Mouse (Mus musculus) heart, embryonic 13.5 days (tissue): ENCODE measurements around the gene Bub1. TPM values are rescaled to one million over a fixed set of nuclear protein-coding genes. Genes with fewer than 3 reads are reported as not detected.

Experiments
- ATAC-seq: fragments of 200-750 bp; cut with Nextera tagmentation; 2 replicates; pipeline ENCODE4 v1.8.0; 2017; ENCODE audit warnings: moderate TSS enrichment; ENCODE audit not compliant: insufficient number of reproducible peaks, low FRiP score, low TSS enrichment; ENCODE audit errors: extremely low read depth
- H3K27ac ChIP-seq: fragments of 300-500 bp; sonication (generic); replicated peaks from 2 replicates; pipeline ENCODE4 v1.5.1; 2015; ENCODE audit warnings: moderate library complexity, mild to moderate bottlenecking, inconsistent platforms
- H3K27me3 ChIP-seq: fragments of 300-500 bp; sonication (generic); replicated peaks from 2 replicates; pipeline ENCODE4 v1.6.1; 2015; ENCODE audit warnings: mild to moderate bottlenecking, inconsistent platforms
- H3K36me3 ChIP-seq: fragments of 300-500 bp; sonication (generic); 2 replicates; pipeline ENCODE4 v1.6.1; 2015; ENCODE audit warnings: mild to moderate bottlenecking, inconsistent platforms
- H3K4me1 ChIP-seq: fragments of 300-500 bp; sonication (generic); 2 replicates; pipeline ENCODE4 v1.6.1; 2015; ENCODE audit warnings: inconsistent platforms
- H3K4me2 ChIP-seq: fragments of 300-500 bp; sonication (generic); 2 replicates; pipeline ENCODE4 v1.6.1; 2015; ENCODE audit warnings: inconsistent platforms, mild to moderate bottlenecking, moderate library complexity
- H3K4me3 ChIP-seq: fragments of 300-500 bp; sonication (generic); 2 replicates; pipeline ENCODE4 v1.5.1; 2015; ENCODE audit warnings: moderate library complexity, mild to moderate bottlenecking, inconsistent platforms
- H3K9ac ChIP-seq: fragments of 300-500 bp; sonication (generic); 2 replicates; pipeline ENCODE4 v1.6.1; 2015; ENCODE audit warnings: inconsistent platforms, mild to moderate bottlenecking, moderate library complexity
- H3K9me3 ChIP-seq: fragments of 300-500 bp; sonication (generic); 2 replicates; pipeline ENCODE4 v1.6.1; 2016; ENCODE audit warnings: inconsistent platforms
- WGBS: fragments of 180-500 bp; shearing (Covaris S2); methylation state at CpG from one replicate; pipeline ENCODE4 v1.1.7; 2015; ENCODE audit warnings: mixed read lengths; 5-methylcytosine and 5-hydroxymethylcytosine counted together
- polyA plus RNA-seq: library from polyadenylated mRNA; unstranded; fragments of >200 nt; fragmentation: Nextera tagmentation; extraction: Ambion mirVana; gene quantifications from 2 replicates; pipeline ENCODE4 v1.2.1, GENCODE M21; 2015

The Bub1 gene
- 40.6 and 43.4 TPM in 2 replicates for polyA plus RNA-seq

DNA sequence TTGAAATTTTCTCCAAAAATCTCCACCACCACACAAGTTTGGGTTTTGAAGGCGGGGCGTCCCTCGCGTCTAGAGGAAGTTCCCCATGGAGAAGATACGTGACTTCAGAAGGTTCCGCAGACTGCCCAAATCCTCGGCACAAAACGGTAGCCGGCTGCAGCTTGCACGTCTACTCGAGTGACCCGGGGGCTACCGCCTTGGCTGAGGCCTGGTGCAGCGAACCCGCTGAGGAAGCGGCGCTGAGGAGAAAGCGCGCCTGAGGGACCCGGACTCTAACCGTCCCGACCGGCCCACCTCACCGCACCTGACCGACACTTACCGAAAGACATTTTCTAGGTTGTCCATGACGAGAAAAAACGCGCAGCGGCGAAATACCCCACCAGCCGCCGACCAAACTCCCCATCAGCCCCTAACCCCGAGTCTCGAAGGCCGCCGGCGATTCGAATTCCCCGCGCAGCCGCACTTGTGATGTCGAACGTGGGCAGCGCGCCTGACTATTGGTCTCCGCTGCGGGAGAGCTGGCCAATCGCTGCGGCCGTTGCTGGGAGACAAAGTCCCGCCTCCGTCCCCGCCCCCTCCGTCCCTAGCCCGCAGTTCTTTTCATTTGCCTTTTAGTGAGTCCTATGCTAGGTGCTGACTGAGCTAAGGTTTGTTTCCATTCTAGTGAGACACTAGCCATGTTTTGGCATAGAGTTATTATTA is at the start of gene Bub1:
Gene Bub1, minus strand, starts transcription at position 465 of the 702 bp plus-strand sequence.
- Histone ChIP-seq H3K4me3 (peak within 1 kb of the TSS; percentile 87), H3K9ac (peak within 1 kb of the TSS; percentile 86), H3K36me3 (peaks cover 13% of the 10 kb centered on the region), H3K4me2 (peak within 1 kb of the TSS; percentile 89), H3K4me1 (peaks cover 15% of the 10 kb centered on the region), H3K27me3 (peaks cover 23% of the 10 kb centered on the region), H3K27ac (0 out of 2 replicates have a peak within 1 kb of the TSS, but pooled peaks have one; percentile 15), H3K9me3 (no peaks in the 10 kb centered on the region)
- ATAC-seq: peak; percentile 87
- WGBS: under 1% methylated on average over 56 of the region's 56 CpGs

DNA sequence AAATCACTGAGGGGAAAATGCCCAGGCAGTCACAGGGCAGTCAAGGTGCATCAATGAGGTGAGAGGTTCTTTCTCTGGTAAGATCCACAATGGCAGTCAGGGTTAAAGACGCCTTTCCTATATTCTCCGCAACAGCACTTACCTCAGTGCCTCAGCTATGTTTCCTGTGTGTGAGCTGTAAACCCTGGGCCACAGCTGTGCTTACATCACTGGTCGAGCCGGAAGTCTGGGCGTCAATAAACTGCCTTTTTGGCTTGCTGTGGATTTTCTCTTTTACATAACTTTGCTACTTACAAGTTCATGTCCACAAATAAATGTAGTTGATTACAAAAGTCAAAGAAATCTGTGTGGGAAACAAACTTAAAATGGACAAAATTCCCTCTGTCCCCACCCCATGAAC is 49.4 kb upstream of the Bub1 start:
- H3K9ac ChIP-seq: no peak overlapping the region
- no peak overlapping the region for H3K4me2 ChIP-seq
- H3K27me3 ChIP-seq: peaks cover 24% of the 10 kb centered on the region
- H3K27ac ChIP-seq: no peak overlapping the region
- WGBS: 68% methylated on average over 5 of the region's 5 CpGs
- no peaks in the 10 kb centered on the region for H3K9me3 ChIP-seq
- no peak for ATAC-seq
- no peak overlapping the region for H3K4me3 ChIP-seq
- H3K4me1 ChIP-seq: no peaks in the 10 kb centered on the region
- no peaks in the 10 kb centered on the region for H3K36me3 ChIP-seq

DNA sequence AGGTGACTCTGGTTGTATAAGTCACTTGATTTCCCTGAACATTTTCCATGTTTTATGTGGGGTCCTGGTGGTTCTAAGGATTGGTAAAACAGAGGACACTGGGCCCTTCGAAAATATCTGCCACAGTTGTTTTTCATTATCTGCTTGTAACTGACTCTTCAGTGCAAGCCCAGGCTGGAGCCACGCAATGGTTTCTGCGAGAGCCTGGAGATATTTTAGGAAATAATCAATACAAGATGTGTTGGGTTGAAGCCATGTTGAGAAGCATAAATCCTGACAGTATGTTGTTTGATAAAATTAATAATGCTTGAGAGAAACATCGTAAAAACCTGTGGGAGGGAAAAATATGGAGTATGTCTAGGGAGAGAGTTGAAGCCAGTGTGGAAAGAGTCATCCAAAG is 32.7 kb upstream of the Bub1 start:
- Histone ChIP-seq H3K4me1 (no peaks in the 10 kb centered on the region), H3K36me3 (no peaks in the 10 kb centered on the region), H3K27ac (no peak overlapping the region), H3K4me3 (no peak overlapping the region), H3K4me2 (no peak overlapping the region), H3K9ac (no peak overlapping the region), H3K27me3 (peaks cover 10% of the 10 kb centered on the region), H3K9me3 (no peaks in the 10 kb centered on the region)
- 65% methylated on average over 4 of the region's 4 CpGs for WGBS
- ATAC-seq: no peak

DNA sequence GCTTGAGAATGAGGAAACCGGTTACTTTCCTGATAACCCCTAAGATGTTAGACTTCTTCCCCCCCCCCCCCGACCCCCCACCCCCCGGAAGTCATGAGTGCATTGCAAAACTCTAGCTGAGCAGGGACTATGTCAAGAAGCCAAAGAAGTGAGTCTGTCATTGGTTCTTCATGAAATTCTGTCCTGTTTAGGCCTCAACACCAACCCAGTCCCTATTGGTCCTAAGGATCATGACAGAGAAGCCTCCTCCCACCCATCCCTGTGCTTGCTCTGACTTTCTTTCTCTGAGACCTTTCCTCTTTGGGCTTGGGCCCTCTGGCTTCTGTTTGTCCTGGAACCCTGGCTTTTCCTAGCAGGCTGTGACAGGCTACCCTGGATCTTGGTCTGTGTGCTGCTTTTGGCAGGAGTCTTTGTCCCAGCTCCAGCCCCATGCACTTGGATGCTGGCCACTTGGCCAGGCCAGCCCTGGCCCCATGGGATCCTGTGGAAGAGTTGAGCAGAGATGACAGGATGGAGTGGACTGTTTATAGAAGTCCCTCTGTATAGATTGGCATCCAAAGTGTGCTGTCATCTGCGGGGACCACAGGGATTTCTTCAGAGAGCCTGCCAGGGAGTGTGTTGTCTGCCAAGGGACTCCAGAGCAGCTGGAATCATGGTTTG is 22.8 kb upstream of the Bub1 start:
- no peak overlapping the region for H3K4me2 ChIP-seq
- peaks cover 9% of the 10 kb centered on the region for H3K27me3 ChIP-seq
- ATAC-seq: peak; percentile 82; the same call in 1 of the 2 replicates
- peaks cover 20% of the 10 kb centered on the region for H3K4me1 ChIP-seq
- H3K9ac ChIP-seq: no peak overlapping the region
- WGBS: 30% methylated on average over 4 of the region's 4 CpGs
- H3K4me3 ChIP-seq: no peak overlapping the region
- peak overlapping the region; percentile 33; the same call in 1 of the 2 replicates for H3K27ac ChIP-seq
- no peaks in the 10 kb centered on the region for H3K9me3 ChIP-seq
- H3K36me3 ChIP-seq: no peaks in the 10 kb centered on the region

DNA sequence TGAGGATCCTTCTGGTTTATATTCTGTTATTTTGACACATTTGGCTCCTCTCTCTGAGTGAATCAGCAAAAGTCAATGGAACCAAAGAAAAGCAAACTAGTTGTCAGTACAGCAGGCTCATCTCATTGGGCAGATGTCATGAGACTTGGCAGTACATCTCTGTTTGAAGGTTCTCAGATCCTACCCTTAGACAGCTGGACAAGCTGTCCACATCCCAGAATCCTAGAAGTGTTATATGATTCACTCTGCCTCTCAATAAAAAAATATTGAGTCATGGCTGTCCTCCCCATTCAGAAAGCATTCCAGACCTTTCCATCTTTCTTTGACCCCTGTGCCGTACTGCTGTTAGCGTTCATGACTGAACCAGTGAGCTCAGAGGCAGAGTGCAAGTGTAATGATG is 18.7 kb upstream of the Bub1 start:
- H3K4me3 ChIP-seq: no peak overlapping the region
- no peak for ATAC-seq

DNA sequence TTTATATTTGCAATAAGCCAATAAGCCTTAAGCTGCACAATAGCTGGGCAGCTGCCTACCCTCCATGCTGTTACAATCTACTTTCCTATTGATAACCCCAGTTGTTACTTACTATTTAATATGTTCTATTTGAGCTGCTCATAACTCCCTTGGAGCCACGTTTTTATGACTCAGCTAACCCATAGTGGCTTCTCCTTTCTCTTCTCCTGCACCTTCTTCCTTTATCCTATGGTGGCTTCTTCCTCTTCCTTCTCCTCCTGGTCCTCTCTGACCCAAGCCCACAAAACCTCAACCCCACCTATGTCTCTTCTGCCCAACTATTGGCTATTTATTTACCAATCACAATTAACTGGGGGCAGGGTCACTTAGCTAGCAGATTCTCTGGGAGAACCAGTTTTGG is 14.9 kb upstream of the Bub1 start:
- 36% methylated on average over 1 of the region's 1 CpGs for WGBS
- Histone ChIP-seq H3K27me3 (peaks cover 28% of the 10 kb centered on the region), H3K9me3 (no peaks in the 10 kb centered on the region), H3K4me1 (peaks cover 6% of the 10 kb centered on the region; the same call in 1 of the 2 replicates), H3K4me2 (no peak overlapping the region), H3K4me3 (no peak overlapping the region), H3K27ac (no peak overlapping the region), H3K9ac (no peak overlapping the region), H3K36me3 (no peaks in the 10 kb centered on the region)
- no peak for ATAC-seq

More for the DNA sequence above, 18.7 kb upstream of the Bub1 start:
- WGBS: 76% methylated on average over 2 of the region's 2 CpGs
- Histone ChIP-seq H3K9ac (no peak overlapping the region), H3K27ac (no peak overlapping the region), H3K27me3 (peaks cover 16% of the 10 kb centered on the region), H3K9me3 (no peaks in the 10 kb centered on the region), H3K4me1 (peaks cover 20% of the 10 kb centered on the region), H3K36me3 (no peaks in the 10 kb centered on the region), H3K4me2 (no peak overlapping the region)

DNA sequence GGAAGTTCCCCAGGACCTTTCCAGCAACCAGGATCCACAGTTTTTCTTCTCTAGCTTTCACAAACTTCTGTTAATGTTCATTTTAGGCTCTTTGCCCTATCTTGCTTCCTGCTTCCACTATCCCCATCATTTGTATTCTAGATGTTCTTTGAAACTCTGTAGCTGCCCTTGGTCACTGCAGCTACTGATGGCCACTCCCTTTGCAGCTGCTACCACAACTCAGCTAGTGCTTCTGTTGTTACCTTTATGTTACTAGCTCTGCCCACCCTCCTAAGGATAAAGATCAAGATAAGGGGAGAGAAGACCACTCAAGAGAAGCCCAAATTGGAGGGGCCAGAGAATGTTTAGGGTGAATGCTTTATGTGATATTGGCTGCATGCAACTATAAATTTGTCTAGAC is 14.3 kb upstream of the Bub1 start:
- peaks cover 33% of the 10 kb centered on the region for H3K27me3 ChIP-seq
- no peak overlapping the region for H3K9ac ChIP-seq
- H3K4me1 ChIP-seq: peaks cover 2% of the 10 kb centered on the region; the same call in 1 of the 2 replicates
- no peaks in the 10 kb centered on the region for H3K9me3 ChIP-seq
- H3K36me3 ChIP-seq: no peaks in the 10 kb centered on the region
- no peak overlapping the region for H3K4me2 ChIP-seq
- ATAC-seq: no peak
- H3K4me3 ChIP-seq: no peak overlapping the region
- H3K27ac ChIP-seq: no peak overlapping the region

DNA sequence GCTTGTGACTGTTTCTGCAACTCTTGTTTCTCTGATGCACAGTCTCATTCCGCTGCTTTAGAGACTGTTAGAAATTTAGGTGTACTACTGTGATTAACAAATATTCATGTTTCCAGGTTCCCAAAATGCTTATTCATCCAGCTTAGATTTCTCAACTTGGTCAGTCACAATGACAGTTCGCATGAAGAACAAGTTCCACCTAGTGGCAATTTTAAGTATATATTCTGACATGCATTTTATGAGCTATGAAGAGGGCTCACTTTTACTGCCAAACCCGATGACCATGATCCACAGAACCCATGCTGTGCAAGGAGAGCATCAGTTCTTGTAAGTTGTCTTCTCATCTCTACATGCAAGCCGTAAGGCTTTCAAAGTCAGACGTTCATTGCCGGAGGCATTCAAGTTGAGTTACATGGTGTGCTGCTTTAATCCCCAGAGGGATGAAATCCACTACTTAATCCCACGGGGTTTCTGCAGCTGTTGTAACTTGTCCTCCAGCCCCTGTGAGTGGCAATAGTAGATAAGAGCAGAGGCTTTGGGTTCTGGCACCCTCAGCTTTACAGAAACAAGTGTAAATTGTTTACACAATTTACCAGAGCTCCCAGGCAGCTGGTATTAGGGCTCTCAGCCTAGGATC is 13.8 kb upstream of the Bub1 start:
- H3K4me2 ChIP-seq: no peak overlapping the region
- H3K4me1 ChIP-seq: no peaks in the 10 kb centered on the region
- peaks cover 39% of the 10 kb centered on the region for H3K27me3 ChIP-seq
- WGBS: 33% methylated on average over 7 of the region's 7 CpGs
- no peaks in the 10 kb centered on the region for H3K36me3 ChIP-seq
- no peak overlapping the region for H3K4me3 ChIP-seq
- H3K27ac ChIP-seq: no peak overlapping the region
- no peak overlapping the region for H3K9ac ChIP-seq
- ATAC-seq: no peak
- no peaks in the 10 kb centered on the region for H3K9me3 ChIP-seq

DNA sequence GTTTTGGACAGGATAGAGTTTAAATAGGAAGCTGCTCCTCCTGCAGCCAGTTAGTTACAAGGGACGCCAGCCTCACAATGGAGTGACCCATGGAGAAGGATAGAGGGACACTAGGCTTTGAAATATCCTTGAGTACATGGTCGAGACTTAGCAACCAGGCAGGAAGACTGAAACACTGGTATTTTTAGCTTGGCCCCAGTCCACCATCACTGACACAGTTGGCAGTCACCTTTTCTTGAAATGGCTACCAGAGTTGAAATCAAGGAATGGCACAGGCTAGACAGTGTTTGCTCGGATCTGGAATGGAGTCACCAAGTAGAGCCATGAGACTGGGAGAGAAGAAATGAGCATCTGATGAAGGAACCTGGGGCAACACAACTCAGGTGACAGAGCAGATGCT is 10.8 kb upstream of the Bub1 start:
- no peak for ATAC-seq
- Histone ChIP-seq H3K4me3 (no peak overlapping the region), H3K4me2 (no peak overlapping the region), H3K4me1 (no peaks in the 10 kb centered on the region), H3K27me3 (peaks cover 61% of the 10 kb centered on the region), H3K27ac (no peak overlapping the region), H3K9ac (no peak overlapping the region), H3K9me3 (no peaks in the 10 kb centered on the region), H3K36me3 (no peaks in the 10 kb centered on the region)
- WGBS: 62% methylated on average over 3 of the region's 3 CpGs

DNA sequence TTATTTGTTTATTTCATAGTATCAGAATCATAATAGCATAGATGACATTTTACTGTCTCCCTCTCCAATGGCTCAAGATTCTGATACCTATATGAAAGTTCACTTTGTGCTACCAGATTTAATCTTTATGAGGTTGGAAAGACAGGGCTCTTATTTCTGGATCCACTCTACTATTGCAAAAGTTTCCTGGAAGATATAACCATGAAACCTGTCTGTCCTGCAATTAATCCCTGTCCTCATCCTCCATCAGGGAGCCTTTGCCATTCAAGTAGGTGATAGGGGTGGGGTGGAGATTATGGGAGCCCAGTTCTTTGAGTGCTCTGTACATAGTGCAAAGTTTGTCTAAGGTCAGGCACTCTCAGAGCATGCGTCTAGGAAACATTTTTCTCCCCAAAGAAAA is 9.7 kb upstream of the Bub1 start:
- Histone ChIP-seq H3K9ac (no peak overlapping the region), H3K4me3 (no peak overlapping the region), H3K27ac (no peak overlapping the region), H3K9me3 (no peaks in the 10 kb centered on the region), H3K27me3 (peaks cover 60% of the 10 kb centered on the region), H3K36me3 (no peaks in the 10 kb centered on the region), H3K4me1 (no peaks in the 10 kb centered on the region), H3K4me2 (no peak overlapping the region)
- ATAC-seq: no peak
- 76% methylated on average over 1 of the region's 1 CpGs for WGBS

DNA sequence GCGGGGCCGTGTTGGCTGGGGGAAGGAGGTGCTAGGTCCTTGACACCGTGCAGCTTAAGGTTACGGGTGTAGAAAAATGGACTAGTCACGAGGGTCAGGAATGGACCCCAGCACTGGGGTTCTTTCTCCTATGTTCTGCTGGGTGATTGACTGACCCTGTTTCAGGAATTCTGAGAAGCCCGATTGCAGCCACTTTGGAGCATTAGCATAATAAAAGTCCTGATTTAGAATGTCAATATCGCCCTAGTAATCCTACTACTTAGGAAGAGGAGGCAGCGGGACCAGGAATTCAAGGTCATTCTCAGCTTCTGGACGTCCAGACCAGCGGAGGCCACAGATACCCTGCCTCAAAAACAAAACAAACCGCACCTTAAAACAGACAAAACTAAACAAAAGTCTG is 7.8 kb upstream of the Bub1 start:
- no peaks in the 10 kb centered on the region for H3K36me3 ChIP-seq
- no peak overlapping the region for H3K9ac ChIP-seq
- H3K4me2 ChIP-seq: no peak overlapping the region
- no peak overlapping the region for H3K4me3 ChIP-seq
- no peaks in the 10 kb centered on the region for H3K4me1 ChIP-seq
- no peaks in the 10 kb centered on the region for H3K9me3 ChIP-seq
- 17% methylated on average over 11 of the region's 11 CpGs for WGBS
- H3K27me3 ChIP-seq: peaks cover 76% of the 10 kb centered on the region
- no peak for ATAC-seq
- H3K27ac ChIP-seq: no peak overlapping the region
